Mouse (Mus musculus): Measurements from ENCODE around the gene Prim1. TPM values are rescaled to one million over a fixed set of nuclear protein-coding genes. Genes with fewer than 3 reads are reported as not detected.
A peak's percentile ranks its signal among the peaks of the same experiment; 100 is the strongest.

Gene Prim1
- total and polyA plus RNA-seq, 2 experiments from 2014 or later, result 22.9 to 37.3 TPM

DNA sequence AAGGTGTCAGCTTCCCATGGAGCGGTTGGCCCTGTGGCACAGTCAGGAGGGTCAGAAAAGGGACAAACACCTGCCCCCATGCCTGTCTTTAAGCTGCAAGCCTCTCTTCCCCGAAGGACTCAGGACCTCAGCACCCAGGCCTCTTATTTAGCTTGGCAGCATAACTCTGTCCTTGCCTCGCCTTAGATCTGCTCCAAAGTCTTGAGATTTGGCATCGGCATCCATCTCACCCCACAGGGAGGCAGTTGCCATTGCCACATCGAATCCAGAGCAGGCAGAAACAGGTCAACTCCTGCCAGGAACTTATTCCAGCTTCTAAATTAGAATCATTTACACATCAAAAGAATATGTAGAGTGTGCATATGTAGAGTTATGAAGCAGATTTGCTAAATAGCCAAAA is 30.3 kb upstream of the Prim1 start:
- Histone ChIP-seq H3K4me1 (ENCODE audit: insufficient read depth) (no peaks in the 10 kb centered on the region), H3K4me3 (ENCODE audit: low read depth, low read length) (no peak overlapping the region), H3K36me3 (ENCODE audit: insufficient read depth) (no peaks in the 10 kb centered on the region), H3K4me2 (ENCODE audit: low read depth) (no peak overlapping the region), H3K9me3 (ENCODE audit: low read length) (no peaks in the 10 kb centered on the region), H3K27ac (ENCODE audit: low read depth, low read length) (no peak overlapping the region), H3K27me3 (ENCODE audit: insufficient read depth, low read length) (no peaks in the 10 kb centered on the region), H3K9ac (no peak overlapping the region)
- WGBS, result 53% methylated on average over 5 of the region's 5 CpGs
- ATAC-seq, result no peak; the same call in 1 of the 2 replicates
- DNase-seq, result peak; percentile 35
- TF ChIP-seq CTCF (IDR thresholded peaks at IDR 0.05; ENCODE audit: low read depth), result no peak

DNA sequence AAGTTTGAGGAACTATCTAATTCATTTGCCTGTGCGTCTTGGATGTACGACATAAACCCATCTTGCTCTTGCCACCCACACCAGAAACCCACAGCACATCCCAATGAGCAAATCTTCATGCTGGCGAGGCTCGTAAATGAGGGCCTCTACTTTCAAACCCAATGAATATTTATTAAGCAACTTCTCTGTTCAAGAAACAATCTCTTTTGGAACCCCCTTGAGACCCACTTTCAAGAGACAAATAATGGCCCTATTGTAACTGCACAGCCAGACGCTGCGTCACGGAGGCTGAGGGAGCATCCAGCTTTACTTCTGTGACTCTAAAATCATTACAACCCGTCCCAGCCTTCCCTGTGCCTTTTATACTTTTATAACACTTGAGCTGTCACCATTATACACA is 29.4 kb upstream of the Prim1 start:
- Histone ChIP-seq H3K4me1 (ENCODE audit: insufficient read depth) (no peaks in the 10 kb centered on the region), H3K27ac (ENCODE audit: low read depth, low read length) (no peak overlapping the region)
- TF ChIP-seq CTCF (IDR thresholded peaks at IDR 0.05; ENCODE audit: low read depth), result no peak

DNA sequence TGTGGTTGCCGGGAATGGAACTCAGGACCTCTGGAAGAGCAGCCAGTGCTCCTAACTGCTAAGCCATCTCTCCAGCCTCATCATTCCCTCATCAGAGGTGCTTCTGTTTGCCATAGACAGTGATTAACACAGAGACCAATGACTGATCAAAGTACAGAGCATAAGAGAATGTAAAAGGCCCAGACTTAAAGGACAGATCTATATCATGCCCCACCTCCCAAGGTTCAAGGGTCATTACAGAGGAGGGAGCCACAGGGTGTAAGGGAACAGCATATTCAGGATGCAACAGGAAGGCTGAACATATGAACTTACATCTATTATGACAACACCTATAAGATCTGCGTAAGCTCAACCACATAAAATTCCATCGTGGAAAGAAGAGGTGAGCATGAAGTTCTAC is 18.3 kb upstream of the Prim1 start:
- no peaks in the 10 kb centered on the region for H3K4me1 ChIP-seq (ENCODE audit: insufficient read depth)
- 93% methylated on average over 3 of the region's 3 CpGs for WGBS
- no peak overlapping the region for H3K27ac ChIP-seq (ENCODE audit: low read depth, low read length)
- no peak for DNase-seq
- no peak overlapping the region for H3K4me3 ChIP-seq (ENCODE audit: low read depth, low read length)
- no peak overlapping the region for H3K4me2 ChIP-seq (ENCODE audit: low read depth)
- H3K9me3 ChIP-seq (ENCODE audit: low read length), result no peaks in the 10 kb centered on the region
- no peak for TF ChIP-seq CTCF (IDR thresholded peaks at IDR 0.05; ENCODE audit: low read depth)
- no peaks in the 10 kb centered on the region for H3K36me3 ChIP-seq (ENCODE audit: insufficient read depth)
- H3K9ac ChIP-seq, result no peak overlapping the region
- no peak for ATAC-seq
- H3K27me3 ChIP-seq (ENCODE audit: insufficient read depth, low read length), result no peaks in the 10 kb centered on the region

More for the DNA sequence above, 29.4 kb upstream of the Prim1 start:
- H3K4me3 ChIP-seq (ENCODE audit: low read depth, low read length), result no peak overlapping the region
- H3K9ac ChIP-seq, result no peak overlapping the region
- H3K36me3 ChIP-seq (ENCODE audit: insufficient read depth), result no peaks in the 10 kb centered on the region
- ATAC-seq, result peak; percentile 12; the same call in 1 of the 2 replicates
- no peaks in the 10 kb centered on the region for H3K27me3 ChIP-seq (ENCODE audit: insufficient read depth, low read length)
- no peak for DNase-seq
- 8% methylated on average over 8 of the region's 8 CpGs for WGBS
- H3K9me3 ChIP-seq (ENCODE audit: low read length), result no peaks in the 10 kb centered on the region
- H3K4me2 ChIP-seq (ENCODE audit: low read depth), result no peak overlapping the region

DNA sequence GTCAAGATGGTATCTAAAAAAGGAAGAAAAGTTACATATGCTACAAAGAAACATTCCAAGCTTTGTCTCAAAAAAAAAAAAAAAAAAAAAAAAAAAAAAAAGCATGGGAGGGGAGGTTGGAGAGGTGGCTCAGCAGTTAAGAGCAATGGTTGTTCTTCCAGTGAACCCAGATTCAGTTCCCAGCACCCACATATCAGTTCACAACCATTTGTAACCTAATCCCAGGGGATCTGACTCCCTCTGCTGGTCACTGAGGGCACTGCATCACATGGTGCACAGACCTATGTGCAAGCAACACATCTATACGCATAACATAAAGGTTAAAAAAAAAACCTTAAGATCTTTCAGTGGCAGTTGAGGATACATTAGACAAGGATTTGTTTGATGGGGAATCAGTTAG is 16.7 kb upstream of the Prim1 start:
- H3K4me3 ChIP-seq (ENCODE audit: low read depth, low read length), result no peak overlapping the region
- H3K36me3 ChIP-seq (ENCODE audit: insufficient read depth), result no peaks in the 10 kb centered on the region
- DNase-seq (no peak), ATAC-seq (no peak)
- no peaks in the 10 kb centered on the region for H3K27me3 ChIP-seq (ENCODE audit: insufficient read depth, low read length)
- H3K9me3 ChIP-seq (ENCODE audit: low read length), result no peaks in the 10 kb centered on the region
- H3K27ac ChIP-seq (ENCODE audit: low read depth, low read length), result no peak overlapping the region
- no peak overlapping the region for H3K9ac ChIP-seq
- no peaks in the 10 kb centered on the region for H3K4me1 ChIP-seq (ENCODE audit: insufficient read depth)
- 94% methylated on average over 1 of the region's 1 CpGs for WGBS
- H3K4me2 ChIP-seq (ENCODE audit: low read depth), result no peak overlapping the region
- TF ChIP-seq CTCF (IDR thresholded peaks at IDR 0.05; ENCODE audit: low read depth), result peak; percentile 44

DNA sequence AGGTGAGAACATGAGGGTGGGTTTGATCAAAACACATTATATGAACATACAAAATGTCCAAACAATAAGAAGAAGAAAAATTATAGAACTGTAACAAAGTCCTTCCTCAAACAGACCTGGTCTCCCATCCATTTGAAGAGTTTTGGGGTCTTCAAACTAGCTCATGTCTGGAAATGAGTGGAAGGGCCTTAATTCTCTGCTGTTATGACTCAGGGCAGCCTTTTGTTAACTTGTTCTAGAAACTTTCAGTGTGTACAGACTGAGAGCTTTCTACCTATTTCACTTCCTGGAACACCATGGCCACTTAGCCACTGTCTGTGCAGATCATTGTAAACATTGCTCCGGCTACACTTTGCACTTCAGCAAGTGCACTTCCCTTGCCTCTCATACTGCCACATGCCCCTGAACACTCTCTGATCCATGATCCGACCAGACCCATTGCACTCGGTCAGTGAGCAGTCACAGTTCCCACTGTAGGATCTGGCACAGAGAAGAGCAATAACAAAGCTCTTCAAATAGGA is 11.6 kb upstream of the Prim1 start:
- no peak for TF ChIP-seq CTCF (IDR thresholded peaks at IDR 0.05; ENCODE audit: low read depth)
- H3K9ac ChIP-seq, result no peak overlapping the region
- H3K9me3 ChIP-seq (ENCODE audit: low read length), result no peaks in the 10 kb centered on the region
- H3K4me2 ChIP-seq (ENCODE audit: low read depth), result no peak overlapping the region
- H3K4me3 ChIP-seq (ENCODE audit: low read depth, low read length), result no peak overlapping the region
- no peaks in the 10 kb centered on the region for H3K27me3 ChIP-seq (ENCODE audit: insufficient read depth, low read length)
- DNase-seq (no peak), ATAC-seq (no peak)
- WGBS, result 77% methylated on average over 3 of the region's 3 CpGs
- H3K36me3 ChIP-seq (ENCODE audit: insufficient read depth), result no peaks in the 10 kb centered on the region
- H3K4me1 ChIP-seq (ENCODE audit: insufficient read depth), result no peaks in the 10 kb centered on the region
- H3K27ac ChIP-seq (ENCODE audit: low read depth, low read length), result no peak overlapping the region

DNA sequence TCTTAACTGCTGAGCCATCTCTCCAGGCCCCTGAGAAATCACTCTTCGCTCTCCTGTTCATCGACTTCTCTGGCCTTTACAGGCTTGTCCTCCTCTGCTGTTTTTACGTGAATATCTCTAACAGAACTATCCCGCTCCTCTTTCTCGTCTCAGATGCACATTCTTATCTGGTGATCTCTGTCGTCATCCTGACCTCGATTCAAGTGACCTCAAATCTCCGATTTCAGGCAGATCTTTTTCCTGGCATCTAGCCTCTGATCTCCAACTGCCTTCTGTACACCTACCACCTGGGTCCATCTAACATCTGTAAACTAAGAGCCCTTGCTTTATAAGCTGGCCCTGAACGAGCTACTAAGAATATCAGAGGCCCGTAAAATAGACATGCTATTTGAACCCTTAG is 10.1 kb upstream of the Prim1 start:
- no peaks in the 10 kb centered on the region for H3K36me3 ChIP-seq (ENCODE audit: insufficient read depth)
- DNase-seq, result no peak
- no peaks in the 10 kb centered on the region for H3K4me1 ChIP-seq (ENCODE audit: insufficient read depth)
- no peaks in the 10 kb centered on the region for H3K9me3 ChIP-seq (ENCODE audit: low read length)
- no peak overlapping the region for H3K4me3 ChIP-seq (ENCODE audit: low read depth, low read length)
- no peak overlapping the region for H3K9ac ChIP-seq
- no peak for TF ChIP-seq CTCF (IDR thresholded peaks at IDR 0.05; ENCODE audit: low read depth)
- ATAC-seq, result no peak
- WGBS, result 88% methylated on average over 10 of the region's 10 CpGs
- no peak overlapping the region for H3K4me2 ChIP-seq (ENCODE audit: low read depth)
- no peaks in the 10 kb centered on the region for H3K27me3 ChIP-seq (ENCODE audit: insufficient read depth, low read length)
- no peak overlapping the region for H3K27ac ChIP-seq (ENCODE audit: low read depth, low read length)

DNA sequence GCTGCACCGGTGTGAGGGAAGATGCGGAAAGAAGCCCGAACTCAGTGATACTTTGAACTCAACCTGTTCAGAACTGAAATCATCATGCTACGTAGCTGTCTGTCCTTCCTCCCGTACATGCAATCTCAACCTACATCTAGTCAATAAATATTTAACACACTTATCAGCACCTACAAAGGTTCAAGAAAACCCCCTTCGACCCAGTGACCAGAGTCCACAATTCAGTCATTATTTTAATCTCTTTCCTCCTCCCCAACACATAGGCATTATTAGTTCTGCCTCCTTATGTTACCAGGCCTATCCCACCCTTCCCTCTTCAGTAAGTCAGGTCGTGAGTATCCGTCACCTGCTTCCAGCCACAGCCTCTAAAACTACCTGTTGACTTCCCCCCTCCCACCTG is 9.5 kb upstream of the Prim1 start:
- WGBS, result 91% methylated on average over 8 of the region's 8 CpGs
- no peak for TF ChIP-seq CTCF (IDR thresholded peaks at IDR 0.05; ENCODE audit: low read depth)
- Histone ChIP-seq H3K27me3 (ENCODE audit: insufficient read depth, low read length) (no peaks in the 10 kb centered on the region), H3K9me3 (ENCODE audit: low read length) (no peaks in the 10 kb centered on the region), H3K4me2 (ENCODE audit: low read depth) (no peak overlapping the region), H3K4me3 (ENCODE audit: low read depth, low read length) (no peak overlapping the region), H3K9ac (no peak overlapping the region), H3K4me1 (ENCODE audit: insufficient read depth) (no peaks in the 10 kb centered on the region), H3K27ac (ENCODE audit: low read depth, low read length) (no peak overlapping the region), H3K36me3 (ENCODE audit: insufficient read depth) (no peaks in the 10 kb centered on the region)
- DNase-seq, result no peak
- ATAC-seq, result no peak
